Mouse (Mus musculus) embryo, embryonic 10.5 days (tissue): ENCODE measurements around the gene Vmn1r120.
"Not testable (repeated sequence)": the region's sequence is repeated elsewhere in the genome, so short reads cannot be mapped to it uniquely, and the experiment has no call there.

ENCODE experiments used
- DNase-seq: peaks from one replicate; pipeline ENCODE4 v3.0.0-alpha.2; 2015; ENCODE audit warnings: low spot score

Vmn1r120 gene

GRCm38 (mm10) chr7:21053684-21054083 lies at the start of gene Vmn1r120:
Gene Vmn1r120 (minus strand): TSS chr7:21053784.
- DNase-seq = not testable (repeated sequence)

- DNase-seq = not testable (repeated sequence)
Measured at GRCm38 (mm10) chr7:21098413-21098812, 44.8 kb upstream of the Vmn1r120 start, which contains the start of gene Vmn1r121. Gene Vmn1r121 (minus strand): TSS chr7:21098513.

GRCm38 (mm10) chr7:21012355-21012754 lies 41.2 kb downstream of the Vmn1r120 start, which contains the start of gene Vmn1r119:
Gene Vmn1r119 (minus strand): TSS chr7:21012455.
- DNase-seq = not testable (repeated sequence)
